Mouse (Mus musculus) heart, embryonic 11.5 days (tissue): ENCODE results near the gene Lemd2. TPM values are rescaled to one million over a fixed set of nuclear protein-coding genes. Genes with fewer than 3 reads are reported as not detected.

Source experiments
- ATAC-seq: fragments of 200-750 bp; cut with Nextera tagmentation; replicated peaks from 2 replicates; pipeline ENCODE4 v1.8.0; 2017; ENCODE audit warnings: moderate library complexity; ENCODE audit not compliant: insufficient number of reproducible peaks, low FRiP score, low TSS enrichment
- H3K27ac ChIP-seq: fragments of 300-500 bp; sonication (generic); 2 replicates; pipeline ENCODE4 v1.5.1; 2014; ENCODE audit warnings: mild to moderate bottlenecking, low read depth, low read length
- H3K27me3 ChIP-seq: fragments of 300-500 bp; sonication (generic); 2 replicates; pipeline ENCODE4 v1.6.1; 2014; ENCODE audit warnings: mild to moderate bottlenecking, low read length, mixed read lengths; ENCODE audit not compliant: control insufficient read depth, insufficient read depth
- H3K36me3 ChIP-seq: fragments of 300-500 bp; sonication (generic); 2 replicates; pipeline ENCODE4 v1.6.1; 2014; ENCODE audit warnings: mild to moderate bottlenecking, low read length, moderate library complexity, mixed read lengths; ENCODE audit not compliant: control insufficient read depth, insufficient read depth
- H3K4me1 ChIP-seq: fragments of 300-500 bp; sonication (generic); 2 replicates; pipeline ENCODE4 v1.6.1; 2014; ENCODE audit warnings: low read length; ENCODE audit not compliant: control insufficient read depth, insufficient read depth
- H3K4me2 ChIP-seq: fragments of 300-500 bp; sonication (generic); 2 replicates; pipeline ENCODE4 v1.6.1; 2014; ENCODE audit warnings: mild to moderate bottlenecking, moderate library complexity
- H3K4me3 ChIP-seq: fragments of 300-500 bp; sonication (generic); 2 replicates; pipeline ENCODE4 v1.5.1; 2014; ENCODE audit warnings: low read depth, low read length
- H3K9ac ChIP-seq: fragments of 300-500 bp; sonication (generic); 2 replicates; pipeline ENCODE4 v1.6.1; 2014; ENCODE audit warnings: mild to moderate bottlenecking, low read depth, low read length, moderate library complexity
- H3K9me3 ChIP-seq: fragments of 300-500 bp; sonication (generic); replicated peaks from 2 replicates; pipeline ENCODE4 v1.6.1; 2016; ENCODE audit warnings: low read length; ENCODE audit not compliant: control insufficient read depth
- WGBS: fragments of 180-500 bp; shearing (Covaris S2); extraction: QIAGEN DNeasy Blood & Tissue Kit; methylation state at CpG from one replicate; pipeline ENCODE4 v1.1.7; 2014; ENCODE audit not compliant: insufficient replicate concordance; 5-methylcytosine and 5-hydroxymethylcytosine counted together
- polyA plus RNA-seq: library from polyadenylated mRNA; unstranded; fragments of >200 nt; fragmentation: Nextera tagmentation; extraction: Ambion mirVana; gene quantifications from 2 replicates; pipeline ENCODE4 v1.2.1, GENCODE M21; 2014

Gene Lemd2
- polyA plus RNA-seq, result 6.7 and 8.4 TPM in 2 replicates

GRCm38 (mm10) chr17:27204075-27204909, at the start of gene Lemd2:
Gene Lemd2, minus strand, starts transcription at chr17:27204469.
- Histone ChIP-seq H3K9ac (peak within 1 kb of the TSS; percentile 88), H3K4me1 (peaks cover 14% of the 10 kb centered on the region; the same call in 1 of the 2 replicates), H3K27ac (peak within 1 kb of the TSS; percentile 93), H3K36me3 (peaks cover 13% of the 10 kb centered on the region), H3K27me3 (no peaks in the 10 kb centered on the region), H3K4me3 (peak within 1 kb of the TSS; percentile 84), H3K9me3 (no peaks in the 10 kb centered on the region; the same call in 1 of the 2 replicates), H3K4me2 (peak within 1 kb of the TSS; percentile 91)
- 5% methylated on average over 90 of the region's 97 CpGs for WGBS
- peak; percentile 92 for ATAC-seq

- Histone ChIP-seq H3K27me3 (no peaks in the 10 kb centered on the region), H3K4me2 (no peak overlapping the region), H3K4me3 (no peak overlapping the region), H3K9ac (no peak overlapping the region), H3K36me3 (no peaks in the 10 kb centered on the region), H3K4me1 (peaks cover 2% of the 10 kb centered on the region), H3K27ac (no peak overlapping the region), H3K9me3 (no peaks in the 10 kb centered on the region)
- WGBS, result 76% methylated on average over 6 of the region's 6 CpGs
- no peak for ATAC-seq
These were observed 46.9 kb upstream of the Lemd2 start for GRCm38 (mm10) chr17:27251150-27251549.

GRCm38 (mm10) chr17:27250461-27250860, 46.2 kb upstream of the Lemd2 start:
- Histone ChIP-seq H3K4me2 (no peak overlapping the region), H3K9me3 (no peaks in the 10 kb centered on the region), H3K4me1 (peaks cover 8% of the 10 kb centered on the region), H3K27me3 (no peaks in the 10 kb centered on the region), H3K4me3 (no peak overlapping the region), H3K36me3 (no peaks in the 10 kb centered on the region), H3K27ac (no peak overlapping the region), H3K9ac (no peak overlapping the region)
- 22% methylated on average over 4 of the region's 4 CpGs for WGBS
- ATAC-seq, result no peak

GRCm38 (mm10) chr17:27249073-27249472, 44.8 kb upstream of the Lemd2 start:
- 70% methylated on average over 3 of the region's 3 CpGs for WGBS
- no peaks in the 10 kb centered on the region for H3K9me3 ChIP-seq
- no peak for ATAC-seq
- no peaks in the 10 kb centered on the region for H3K36me3 ChIP-seq
- no peak overlapping the region for H3K9ac ChIP-seq
- no peak overlapping the region for H3K4me2 ChIP-seq
- H3K27me3 ChIP-seq, result no peaks in the 10 kb centered on the region
- H3K27ac ChIP-seq, result no peak overlapping the region
- H3K4me1 ChIP-seq, result peaks cover 13% of the 10 kb centered on the region
- H3K4me3 ChIP-seq, result no peak overlapping the region

GRCm38 (mm10) chr17:27247680-27248386, 43.6 kb upstream of the Lemd2 start:
- Histone ChIP-seq H3K27me3 (no peaks in the 10 kb centered on the region), H3K4me2 (no peak overlapping the region), H3K4me1 (peaks cover 13% of the 10 kb centered on the region), H3K27ac (no peak overlapping the region), H3K4me3 (no peak overlapping the region), H3K36me3 (no peaks in the 10 kb centered on the region), H3K9ac (no peak overlapping the region), H3K9me3 (no peaks in the 10 kb centered on the region)
- 84% methylated on average over 6 of the region's 6 CpGs for WGBS
- ATAC-seq, result no peak

- 37% methylated on average over 10 of the region's 10 CpGs for WGBS
- ATAC-seq, result no peak
These were observed 41.6 kb upstream of the Lemd2 start for GRCm38 (mm10) chr17:27245851-27246381.

GRCm38 (mm10) chr17:27244912-27245311, 40.6 kb upstream of the Lemd2 start:
- H3K27ac ChIP-seq, result no peak overlapping the region
- no peak overlapping the region for H3K9ac ChIP-seq
- no peaks in the 10 kb centered on the region for H3K36me3 ChIP-seq
- ATAC-seq, result no peak
- no peaks in the 10 kb centered on the region for H3K27me3 ChIP-seq
- no peak overlapping the region for H3K4me2 ChIP-seq
- no peak overlapping the region for H3K4me3 ChIP-seq
- no peaks in the 10 kb centered on the region for H3K9me3 ChIP-seq
- WGBS, result 63% methylated on average over 4 of the region's 4 CpGs
- peaks cover 28% of the 10 kb centered on the region for H3K4me1 ChIP-seq

More at GRCm38 (mm10) chr17:27245851-27246381, 41.6 kb upstream of the Lemd2 start:
- peak overlapping the region; percentile 76 for H3K27ac ChIP-seq
- H3K36me3 ChIP-seq, result no peaks in the 10 kb centered on the region
- no peak overlapping the region for H3K4me3 ChIP-seq
- H3K4me1 ChIP-seq, result peaks cover 20% of the 10 kb centered on the region
- H3K4me2 ChIP-seq, result peak overlapping the region; percentile 6; the same call in 1 of the 2 replicates
- no peak overlapping the region for H3K9ac ChIP-seq
- no peaks in the 10 kb centered on the region for H3K27me3 ChIP-seq
- H3K9me3 ChIP-seq, result no peaks in the 10 kb centered on the region
